Mouse (Mus musculus): ENCODE results near the gene Retreg3. TPM values are rescaled to one million over a fixed set of nuclear protein-coding genes. Genes with fewer than 3 reads are reported as not detected.
A peak's percentile ranks its signal among the peaks of the same experiment; 100 is the strongest.

Gene Retreg3
- polyA plus RNA-seq, 1 experiment from 2014 or later = 10.4 TPM

GRCm38 (mm10) chr11:101141088-101141487 lies 21.4 kb upstream of the Retreg3 start:
- no peak overlapping the region for H3K27ac ChIP-seq (replicated peaks; ENCODE audit: low read depth, low read length)
- 78% methylated on average over 8 of the region's 8 CpGs for WGBS

GRCm38 (mm10) chr11:101140164-101140819 lies 20.6 kb upstream of the Retreg3 start:
- H3K9me3 ChIP-seq (ENCODE audit: control insufficient read depth, low read length) = no peaks in the 10 kb centered on the region
- H3K4me1 ChIP-seq (ENCODE audit: control insufficient read depth, insufficient read depth, low read length) = peaks cover 8% of the 10 kb centered on the region; the same call in 1 of the 2 replicates
- H3K4me2 ChIP-seq (ENCODE audit: low read depth, low read length) = peak overlapping the region; percentile 52
- H3K36me3 ChIP-seq (ENCODE audit: control insufficient read depth, insufficient read depth, low read length) = no peaks in the 10 kb centered on the region
- WGBS = 44% methylated on average over 26 of the region's 27 CpGs
- H3K9ac ChIP-seq (ENCODE audit: low read depth, low read length) = peak overlapping the region; percentile 42; the same call in 1 of the 2 replicates
- H3K27ac ChIP-seq (replicated peaks; ENCODE audit: low read depth, low read length) = no peak overlapping the region
- peak; percentile 85 for DNase-seq (ENCODE audit: low spot score)
- H3K4me3 ChIP-seq (ENCODE audit: low read depth, low read length) = peak overlapping the region; percentile 29
- peak; percentile 58 for ATAC-seq (ENCODE audit: low read depth)
- H3K27me3 ChIP-seq (replicated peaks; ENCODE audit: control insufficient read depth, insufficient read depth, low read length) = peaks cover 5% of the 10 kb centered on the region; the same call in 1 of the 2 replicates

More at GRCm38 (mm10) chr11:101141088-101141487, 21.4 kb upstream of the Retreg3 start:
- Histone ChIP-seq H3K4me1 (ENCODE audit: control insufficient read depth, insufficient read depth, low read length) (peaks cover 8% of the 10 kb centered on the region; the same call in 1 of the 2 replicates), H3K9me3 (ENCODE audit: control insufficient read depth, low read length) (no peaks in the 10 kb centered on the region), H3K4me3 (ENCODE audit: low read depth, low read length) (no peak overlapping the region), H3K36me3 (ENCODE audit: control insufficient read depth, insufficient read depth, low read length) (no peaks in the 10 kb centered on the region), H3K9ac (ENCODE audit: low read depth, low read length) (no peak overlapping the region), H3K27me3 (replicated peaks; ENCODE audit: control insufficient read depth, insufficient read depth, low read length) (peaks cover 5% of the 10 kb centered on the region; the same call in 1 of the 2 replicates), H3K4me2 (ENCODE audit: low read depth, low read length) (no peak overlapping the region)
- ATAC-seq (ENCODE audit: low read depth) = no peak
- no peak for DNase-seq (ENCODE audit: low spot score)

- Histone ChIP-seq H3K4me3 (ENCODE audit: low read depth, low read length) (no peak overlapping the region), H3K36me3 (ENCODE audit: control insufficient read depth, insufficient read depth, low read length) (no peaks in the 10 kb centered on the region), H3K4me2 (ENCODE audit: low read depth, low read length) (peak overlapping the region; percentile 33), H3K9ac (ENCODE audit: low read depth, low read length) (peak overlapping the region; percentile 42; the same call in 1 of the 2 replicates), H3K4me1 (ENCODE audit: control insufficient read depth, insufficient read depth, low read length) (peaks cover 5% of the 10 kb centered on the region; the same call in 1 of the 2 replicates), H3K27me3 (replicated peaks; ENCODE audit: control insufficient read depth, insufficient read depth, low read length) (peaks cover 5% of the 10 kb centered on the region; the same call in 1 of the 2 replicates), H3K9me3 (ENCODE audit: control insufficient read depth, low read length) (no peaks in the 10 kb centered on the region), H3K27ac (replicated peaks; ENCODE audit: low read depth, low read length) (no peak overlapping the region; the same call in 1 of the 2 replicates)
- ATAC-seq (ENCODE audit: low read depth) (peak; percentile 55), DNase-seq (ENCODE audit: low spot score) (peak; percentile 75)
- 24% methylated on average over 15 of the region's 15 CpGs for WGBS
Observed at GRCm38 (mm10) chr11:101138536-101139181, 19.0 kb upstream of the Retreg3 start.

GRCm38 (mm10) chr11:101137000-101137399 lies 17.3 kb upstream of the Retreg3 start:
- Histone ChIP-seq H3K9ac (ENCODE audit: low read depth, low read length) (no peak overlapping the region), H3K36me3 (ENCODE audit: control insufficient read depth, insufficient read depth, low read length) (no peaks in the 10 kb centered on the region), H3K27ac (replicated peaks; ENCODE audit: low read depth, low read length) (no peak overlapping the region), H3K9me3 (ENCODE audit: control insufficient read depth, low read length) (no peaks in the 10 kb centered on the region), H3K4me3 (ENCODE audit: low read depth, low read length) (no peak overlapping the region), H3K27me3 (replicated peaks; ENCODE audit: control insufficient read depth, insufficient read depth, low read length) (peaks cover 5% of the 10 kb centered on the region; the same call in 1 of the 2 replicates), H3K4me1 (ENCODE audit: control insufficient read depth, insufficient read depth, low read length) (0 out of 2 replicates have a peak, but pooled peaks cover 5% of the 10 kb centered on the region), H3K4me2 (ENCODE audit: low read depth, low read length) (no peak overlapping the region)
- DNase-seq (ENCODE audit: low spot score) (no peak), ATAC-seq (ENCODE audit: low read depth) (no peak)
- 79% methylated on average over 7 of the region's 7 CpGs for WGBS

GRCm38 (mm10) chr11:101134217-101134865 lies 14.6 kb upstream of the Retreg3 start:
- DNase-seq (ENCODE audit: low spot score) (no peak), ATAC-seq (ENCODE audit: low read depth) (no peak)
- Histone ChIP-seq H3K4me3 (ENCODE audit: low read depth, low read length) (no peak overlapping the region), H3K36me3 (ENCODE audit: control insufficient read depth, insufficient read depth, low read length) (no peaks in the 10 kb centered on the region), H3K27ac (replicated peaks; ENCODE audit: low read depth, low read length) (no peak overlapping the region), H3K4me1 (ENCODE audit: control insufficient read depth, insufficient read depth, low read length) (0 out of 2 replicates have a peak, but pooled peaks cover 5% of the 10 kb centered on the region), H3K9me3 (ENCODE audit: control insufficient read depth, low read length) (0 out of 2 replicates have a peak, but pooled peaks cover 4% of the 10 kb centered on the region), H3K9ac (ENCODE audit: low read depth, low read length) (no peak overlapping the region), H3K27me3 (replicated peaks; ENCODE audit: control insufficient read depth, insufficient read depth, low read length) (no peaks in the 10 kb centered on the region), H3K4me2 (ENCODE audit: low read depth, low read length) (no peak overlapping the region)
- 72% methylated on average over 13 of the region's 13 CpGs for WGBS

GRCm38 (mm10) chr11:101133037-101133436 lies 13.3 kb upstream of the Retreg3 start:
- Histone ChIP-seq H3K27me3 (replicated peaks; ENCODE audit: control insufficient read depth, insufficient read depth, low read length) (no peaks in the 10 kb centered on the region), H3K27ac (replicated peaks; ENCODE audit: low read depth, low read length) (no peak overlapping the region), H3K9me3 (ENCODE audit: control insufficient read depth, low read length) (0 out of 2 replicates have a peak, but pooled peaks cover 4% of the 10 kb centered on the region), H3K4me2 (ENCODE audit: low read depth, low read length) (no peak overlapping the region), H3K4me3 (ENCODE audit: low read depth, low read length) (no peak overlapping the region), H3K4me1 (ENCODE audit: control insufficient read depth, insufficient read depth, low read length) (no peaks in the 10 kb centered on the region), H3K9ac (ENCODE audit: low read depth, low read length) (no peak overlapping the region), H3K36me3 (ENCODE audit: control insufficient read depth, insufficient read depth, low read length) (no peaks in the 10 kb centered on the region)
- DNase-seq (ENCODE audit: low spot score) = no peak
- ATAC-seq (ENCODE audit: low read depth) = no peak
- WGBS = 74% methylated on average over 12 of the region's 12 CpGs

- Histone ChIP-seq H3K9me3 (ENCODE audit: control insufficient read depth, low read length) (0 out of 2 replicates have a peak, but pooled peaks cover 4% of the 10 kb centered on the region), H3K36me3 (ENCODE audit: control insufficient read depth, insufficient read depth, low read length) (peaks cover 7% of the 10 kb centered on the region; the same call in 1 of the 2 replicates), H3K27ac (replicated peaks; ENCODE audit: low read depth, low read length) (no peak overlapping the region), H3K4me2 (ENCODE audit: low read depth, low read length) (no peak overlapping the region), H3K4me1 (ENCODE audit: control insufficient read depth, insufficient read depth, low read length) (no peaks in the 10 kb centered on the region), H3K4me3 (ENCODE audit: low read depth, low read length) (no peak overlapping the region), H3K9ac (ENCODE audit: low read depth, low read length) (no peak overlapping the region), H3K27me3 (replicated peaks; ENCODE audit: control insufficient read depth, insufficient read depth, low read length) (no peaks in the 10 kb centered on the region)
- ATAC-seq (ENCODE audit: low read depth) = no peak
- no peak for DNase-seq (ENCODE audit: low spot score)
- WGBS = 89% methylated on average over 6 of the region's 6 CpGs
Observed at GRCm38 (mm10) chr11:101131701-101132100, 12.0 kb upstream of the Retreg3 start.

- Histone ChIP-seq H3K4me3 (ENCODE audit: low read depth, low read length) (no peak overlapping the region), H3K9me3 (ENCODE audit: control insufficient read depth, low read length) (0 out of 2 replicates have a peak, but pooled peaks cover 4% of the 10 kb centered on the region), H3K4me2 (ENCODE audit: low read depth, low read length) (no peak overlapping the region), H3K27ac (replicated peaks; ENCODE audit: low read depth, low read length) (no peak overlapping the region), H3K36me3 (ENCODE audit: control insufficient read depth, insufficient read depth, low read length) (peaks cover 12% of the 10 kb centered on the region), H3K9ac (ENCODE audit: low read depth, low read length) (no peak overlapping the region), H3K4me1 (ENCODE audit: control insufficient read depth, insufficient read depth, low read length) (no peaks in the 10 kb centered on the region), H3K27me3 (replicated peaks; ENCODE audit: control insufficient read depth, insufficient read depth, low read length) (no peaks in the 10 kb centered on the region)
- no peak for DNase-seq (ENCODE audit: low spot score)
- ATAC-seq (ENCODE audit: low read depth) = no peak
- 87% methylated on average over 2 of the region's 2 CpGs for WGBS
Observed at GRCm38 (mm10) chr11:101131187-101131586, 11.5 kb upstream of the Retreg3 start.
